Mouse (Mus musculus): ENCODE data around the gene Fam69a. TPM values are rescaled to one million over a fixed set of nuclear protein-coding genes. Genes with fewer than 3 reads are reported as not detected.

Fam69a gene
- polyA plus RNA-seq, 1 experiment from 2014 or later, result 22.6 TPM

DNA sequence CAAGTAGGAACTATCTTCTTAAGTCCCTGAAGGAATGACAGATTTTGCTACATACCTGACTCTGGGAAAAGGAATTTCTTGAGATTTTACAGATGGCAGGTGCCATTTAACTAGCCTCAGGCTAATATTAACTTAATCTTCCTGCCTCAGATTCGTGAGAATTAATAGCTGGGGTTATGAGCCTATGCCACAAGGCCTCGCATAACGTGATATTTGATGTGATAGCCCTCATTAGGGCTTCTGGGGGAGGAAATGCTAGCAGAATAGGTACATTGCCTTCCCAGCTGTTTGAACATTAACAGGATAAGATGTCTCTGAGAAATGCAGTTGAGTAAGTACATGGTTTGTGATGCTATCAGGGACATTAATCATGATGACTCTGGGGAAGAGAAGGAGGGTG is 34.5 kb upstream of the Fam69a start:
- H3K4me2 ChIP-seq, result no peak overlapping the region
- H3K27me3 ChIP-seq (ENCODE audit: insufficient read depth, low read length), result no peaks in the 10 kb centered on the region
- ATAC-seq (ENCODE audit: insufficient read depth) (no peak), DNase-seq (no peak)
- no peak overlapping the region for H3K27ac ChIP-seq (ENCODE audit: low read depth)
- no peaks in the 10 kb centered on the region for H3K9me3 ChIP-seq (ENCODE audit: low read depth, low read length)
- no peak overlapping the region for H3K9ac ChIP-seq
- H3K4me3 ChIP-seq (ENCODE audit: low read depth, low read length), result no peak overlapping the region
- no peak for TF ChIP-seq CTCF (IDR thresholded peaks at IDR 0.05; ENCODE audit: low read depth)
- H3K36me3 ChIP-seq (ENCODE audit: insufficient read depth), result no peaks in the 10 kb centered on the region
- WGBS, result 68% methylated on average over 3 of the region's 3 CpGs
- no peaks in the 10 kb centered on the region for H3K4me1 ChIP-seq (ENCODE audit: insufficient read depth)

GRCm38 (mm10) chr5:108019367-108019766 is 32.5 kb upstream of the Fam69a start:
- H3K27me3 ChIP-seq (ENCODE audit: insufficient read depth, low read length), result no peaks in the 10 kb centered on the region
- H3K9ac ChIP-seq, result no peak overlapping the region
- no peaks in the 10 kb centered on the region for H3K4me1 ChIP-seq (ENCODE audit: insufficient read depth)
- 6% methylated on average over 2 of the region's 2 CpGs for WGBS
- no peak overlapping the region for H3K27ac ChIP-seq (ENCODE audit: low read depth)
- no peak overlapping the region for H3K4me2 ChIP-seq
- no peak for ATAC-seq (ENCODE audit: insufficient read depth)
- H3K9me3 ChIP-seq (ENCODE audit: low read depth, low read length), result no peaks in the 10 kb centered on the region
- no peak for DNase-seq
- H3K36me3 ChIP-seq (ENCODE audit: insufficient read depth), result no peaks in the 10 kb centered on the region
- 0 out of 2 replicates have a peak, but pooled peaks have one; percentile 12 for TF ChIP-seq CTCF (IDR thresholded peaks at IDR 0.05; ENCODE audit: low read depth)
- no peak overlapping the region for H3K4me3 ChIP-seq (ENCODE audit: low read depth, low read length)

GRCm38 (mm10) chr5:108017232-108017631 is 30.3 kb upstream of the Fam69a start:
- DNase-seq (no peak), ATAC-seq (ENCODE audit: insufficient read depth) (no peak)
- 91% methylated on average over 2 of the region's 2 CpGs for WGBS
- no peak for TF ChIP-seq CTCF (IDR thresholded peaks at IDR 0.05; ENCODE audit: low read depth)
- Histone ChIP-seq H3K4me2 (no peak overlapping the region), H3K27me3 (ENCODE audit: insufficient read depth, low read length) (no peaks in the 10 kb centered on the region), H3K36me3 (ENCODE audit: insufficient read depth) (no peaks in the 10 kb centered on the region), H3K9me3 (ENCODE audit: low read depth, low read length) (no peaks in the 10 kb centered on the region), H3K4me3 (ENCODE audit: low read depth, low read length) (no peak overlapping the region), H3K4me1 (ENCODE audit: insufficient read depth) (no peaks in the 10 kb centered on the region), H3K27ac (ENCODE audit: low read depth) (no peak overlapping the region), H3K9ac (no peak overlapping the region)

GRCm38 (mm10) chr5:108015422-108015821 is 28.5 kb upstream of the Fam69a start:
- H3K9me3 ChIP-seq (ENCODE audit: low read depth, low read length), result no peaks in the 10 kb centered on the region
- ATAC-seq (ENCODE audit: insufficient read depth) (peak; percentile 38; the same call in 1 of the 2 replicates), DNase-seq (peak; percentile 45)
- H3K27me3 ChIP-seq (ENCODE audit: insufficient read depth, low read length), result no peaks in the 10 kb centered on the region
- no peaks in the 10 kb centered on the region for H3K36me3 ChIP-seq (ENCODE audit: insufficient read depth)
- 63% methylated on average over 7 of the region's 7 CpGs for WGBS
- no peak overlapping the region for H3K27ac ChIP-seq (ENCODE audit: low read depth)
- H3K4me2 ChIP-seq, result no peak overlapping the region
- H3K4me1 ChIP-seq (ENCODE audit: insufficient read depth), result no peaks in the 10 kb centered on the region
- no peak overlapping the region for H3K9ac ChIP-seq
- H3K4me3 ChIP-seq (ENCODE audit: low read depth, low read length), result no peak overlapping the region
- TF ChIP-seq CTCF (IDR thresholded peaks at IDR 0.05; ENCODE audit: low read depth), result no peak

DNA sequence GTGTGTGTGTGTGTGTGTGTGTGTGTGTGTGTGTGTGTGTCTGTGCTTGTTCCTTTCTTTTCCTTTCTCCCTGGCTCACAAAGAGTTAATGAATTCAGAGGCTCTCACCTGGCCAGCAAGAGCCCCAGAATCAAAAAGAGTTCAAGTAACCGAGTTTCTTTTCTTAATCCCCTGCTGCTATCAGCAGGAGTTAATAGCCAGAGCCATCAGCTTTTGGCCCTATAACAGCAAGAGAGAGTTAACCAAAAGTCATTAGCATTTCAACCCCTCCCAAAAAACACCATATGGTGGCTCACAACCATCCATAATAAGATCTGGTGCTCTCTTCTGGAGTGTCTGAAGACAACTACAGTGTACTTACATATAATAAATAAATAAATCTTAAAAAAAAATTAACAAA is 27.3 kb upstream of the Fam69a start:
- no peak for DNase-seq
- TF ChIP-seq CTCF (IDR thresholded peaks at IDR 0.05; ENCODE audit: low read depth), result no peak
- H3K27me3 ChIP-seq (ENCODE audit: insufficient read depth, low read length), result no peaks in the 10 kb centered on the region
- no peak overlapping the region for H3K9ac ChIP-seq
- H3K4me1 ChIP-seq (ENCODE audit: insufficient read depth), result no peaks in the 10 kb centered on the region
- H3K4me3 ChIP-seq (ENCODE audit: low read depth, low read length), result no peak overlapping the region
- H3K4me2 ChIP-seq, result no peak overlapping the region
- no peaks in the 10 kb centered on the region for H3K36me3 ChIP-seq (ENCODE audit: insufficient read depth)
- no peaks in the 10 kb centered on the region for H3K9me3 ChIP-seq (ENCODE audit: low read depth, low read length)
- no peak overlapping the region for H3K27ac ChIP-seq (ENCODE audit: low read depth)
- ATAC-seq (ENCODE audit: insufficient read depth), result no peak
- WGBS, result 23% methylated on average over 1 of the region's 1 CpGs

- no peaks in the 10 kb centered on the region for H3K36me3 ChIP-seq (ENCODE audit: insufficient read depth)
- peak; percentile 16 for DNase-seq
- no peak for ATAC-seq (ENCODE audit: insufficient read depth)
These were observed 22.8 kb upstream of the Fam69a start for GRCm38 (mm10) chr5:108009721-108010120.

DNA sequence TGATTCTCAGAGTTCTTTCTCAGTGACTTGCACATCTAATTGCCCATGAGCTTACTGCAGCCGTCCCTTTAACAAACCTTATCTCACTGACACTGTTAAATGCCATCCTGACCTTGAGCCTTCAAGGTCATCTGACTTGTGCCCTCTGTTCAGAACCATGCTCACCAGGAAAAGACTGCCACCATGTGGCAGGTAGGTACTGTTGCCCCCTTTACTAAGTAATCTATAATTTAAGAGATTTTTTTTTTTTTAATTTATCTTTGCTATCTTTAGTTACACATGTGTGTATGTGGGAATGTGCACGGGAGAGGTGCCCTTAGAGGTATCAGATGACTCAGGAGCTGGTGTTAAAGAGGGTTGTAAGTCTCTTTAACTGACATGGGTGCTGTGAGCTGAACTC is 18.2 kb upstream of the Fam69a start:
- 36% methylated on average over 2 of the region's 2 CpGs for WGBS
- H3K9ac ChIP-seq, result no peak overlapping the region
- no peak overlapping the region for H3K4me2 ChIP-seq
- DNase-seq (no peak), ATAC-seq (ENCODE audit: insufficient read depth) (no peak)
- no peaks in the 10 kb centered on the region for H3K27me3 ChIP-seq (ENCODE audit: insufficient read depth, low read length)
- no peaks in the 10 kb centered on the region for H3K9me3 ChIP-seq (ENCODE audit: low read depth, low read length)
- H3K27ac ChIP-seq (ENCODE audit: low read depth), result no peak overlapping the region
- no peaks in the 10 kb centered on the region for H3K36me3 ChIP-seq (ENCODE audit: insufficient read depth)
- H3K4me3 ChIP-seq (ENCODE audit: low read depth, low read length), result no peak overlapping the region
- H3K4me1 ChIP-seq (ENCODE audit: insufficient read depth), result no peaks in the 10 kb centered on the region
- peak; percentile 50 for TF ChIP-seq CTCF (IDR thresholded peaks at IDR 0.05; ENCODE audit: low read depth)

More at GRCm38 (mm10) chr5:108009721-108010120, 22.8 kb upstream of the Fam69a start:
- 28% methylated on average over 2 of the region's 2 CpGs for WGBS
- Histone ChIP-seq H3K27ac (ENCODE audit: low read depth) (no peak overlapping the region), H3K4me3 (ENCODE audit: low read depth, low read length) (no peak overlapping the region), H3K9me3 (ENCODE audit: low read depth, low read length) (no peaks in the 10 kb centered on the region), H3K4me2 (no peak overlapping the region), H3K4me1 (ENCODE audit: insufficient read depth) (no peaks in the 10 kb centered on the region), H3K9ac (no peak overlapping the region), H3K27me3 (ENCODE audit: insufficient read depth, low read length) (no peaks in the 10 kb centered on the region)
- no peak for TF ChIP-seq CTCF (IDR thresholded peaks at IDR 0.05; ENCODE audit: low read depth)

DNA sequence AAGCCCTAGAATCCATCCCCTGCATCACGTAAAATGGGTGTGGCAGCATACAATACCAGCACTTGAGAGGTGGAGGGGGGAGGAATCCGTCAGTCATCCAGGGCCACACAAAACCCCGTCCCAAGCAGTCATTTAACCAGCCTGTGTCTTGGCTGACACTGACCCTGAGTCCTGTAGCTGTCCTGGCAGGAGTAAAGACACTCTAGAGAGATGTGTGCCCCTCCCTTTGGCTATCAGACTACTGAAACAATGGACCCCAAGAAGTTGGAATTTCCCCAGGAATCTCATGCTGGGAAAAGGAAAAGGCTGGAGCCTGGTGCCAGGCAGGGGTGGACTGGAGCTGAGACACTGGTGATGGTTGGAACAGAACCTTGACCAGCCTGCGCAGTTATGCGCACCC is 15.8 kb upstream of the Fam69a start:
- no peak overlapping the region for H3K27ac ChIP-seq (ENCODE audit: low read depth)
- DNase-seq, result no peak
- no peaks in the 10 kb centered on the region for H3K9me3 ChIP-seq (ENCODE audit: low read depth, low read length)
- H3K9ac ChIP-seq, result no peak overlapping the region
- ATAC-seq (ENCODE audit: insufficient read depth), result no peak
- WGBS, result 66% methylated on average over 5 of the region's 5 CpGs
- TF ChIP-seq CTCF (IDR thresholded peaks at IDR 0.05; ENCODE audit: low read depth), result no peak
- H3K4me1 ChIP-seq (ENCODE audit: insufficient read depth), result no peaks in the 10 kb centered on the region
- H3K27me3 ChIP-seq (ENCODE audit: insufficient read depth, low read length), result no peaks in the 10 kb centered on the region
- no peaks in the 10 kb centered on the region for H3K36me3 ChIP-seq (ENCODE audit: insufficient read depth)
- no peak overlapping the region for H3K4me2 ChIP-seq
- no peak overlapping the region for H3K4me3 ChIP-seq (ENCODE audit: low read depth, low read length)
